Mouse (Mus musculus): ENCODE results near the gene Tgfbi.

GRCm38 (mm10) chr13:56622201-56622757 lies 13.0 kb downstream of the Tgfbi start:
- TF ChIP-seq POLR2AphosphoS5 (IDR thresholded peaks at IDR 0.05; ENCODE audit: insufficient replicate concordance, low read depth, low read length) (no peak), CTCF (IDR thresholded peaks at IDR 0.05; ENCODE audit: low read depth, low read length) (no peak), TAL1 (conservative IDR thresholded peaks at IDR 0.05; ENCODE audit: low read depth, low read length) (no peak)
